Mouse (Mus musculus) gastrocnemius, adult 2 months (tissue): ENCODE measurements around the gene Riok2. TPM values are rescaled to one million over a fixed set of nuclear protein-coding genes. Genes with fewer than 3 reads are reported as not detected.

Source experiments
- DNase-seq: peaks from one replicate; pipeline ENCODE4 v3.0.0; 2022
- H3K27ac ChIP-seq: fragments of 200-600 bp; 2 replicates; pipeline ENCODE4 v1.8.1; 2022; ENCODE audit warnings: mild to moderate bottlenecking
- H3K4me3 ChIP-seq: fragments of 200-600 bp; 2 replicates; pipeline ENCODE4 v1.8.1; 2022; ENCODE audit warnings: mild to moderate bottlenecking, moderate library complexity
- CTCF ChIP-seq: fragments of 200-600 bp; IDR thresholded peaks from 2 replicates; pipeline ENCODE4 v1.8.1; 2022; ENCODE audit warnings: antibody characterized with exemption, mild to moderate bottlenecking, moderate library complexity
- intact Hi-C: fragments of 180-260 bp; cut with DNase I; formaldehyde crosslinking; loops from one replicate; pipeline ENCODE4 v1.15.1; 2025
- total RNA-seq, 2 experiments: library from RNA; stranded (reverse); gene quantifications; 2 replicates each; pipeline ENCODE4 v1.2.3; 2021

Riok2 gene
- total RNA-seq, 2 experiments from 2014 or later: 12.1 to 14.6 TPM

- Histone ChIP-seq H3K4me3 (no peak overlapping the region), H3K27ac (no peak overlapping the region)
- no peak for DNase-seq
- no peak for TF ChIP-seq CTCF
- intact Hi-C loops: loop anchor here (2.0 to 10.0 kb wide), 3 partner anchors 129 to 252 kb away; no protein-coding TSS in a partner anchor
Measured at GRCm38 (mm10) chr17:17393300-17393699, 19.2 kb downstream of the Riok2 start.

DNA sequence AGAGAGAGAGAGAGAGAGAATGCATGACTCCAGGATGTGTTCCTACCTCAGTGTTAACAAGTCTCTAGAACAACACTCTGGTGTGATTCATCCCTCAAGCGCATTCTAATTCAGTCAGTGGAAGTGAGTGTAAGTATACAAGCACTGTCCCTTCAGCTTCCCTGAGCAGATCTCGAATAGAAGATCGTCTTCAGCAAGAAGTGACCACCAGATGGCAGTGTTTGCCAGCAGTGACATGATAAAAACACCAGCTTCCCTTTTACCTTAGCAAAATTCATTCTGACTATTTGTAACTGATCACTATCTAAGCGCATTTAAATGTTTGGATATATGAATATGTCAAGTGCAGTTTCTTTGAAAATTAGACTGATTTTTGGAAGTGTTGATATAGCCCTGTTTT is 20.2 kb downstream of the Riok2 start:
- Histone ChIP-seq H3K27ac (no peak overlapping the region), H3K4me3 (no peak overlapping the region)
- intact Hi-C loops: loop anchor here (5.0 to 10.0 kb wide), 2 partner anchors 128 to 170 kb away; no protein-coding TSS in a partner anchor
- TF ChIP-seq CTCF: peak; percentile 97; the same call in 1 of the 2 replicates
- peak; percentile 75 for DNase-seq

DNA sequence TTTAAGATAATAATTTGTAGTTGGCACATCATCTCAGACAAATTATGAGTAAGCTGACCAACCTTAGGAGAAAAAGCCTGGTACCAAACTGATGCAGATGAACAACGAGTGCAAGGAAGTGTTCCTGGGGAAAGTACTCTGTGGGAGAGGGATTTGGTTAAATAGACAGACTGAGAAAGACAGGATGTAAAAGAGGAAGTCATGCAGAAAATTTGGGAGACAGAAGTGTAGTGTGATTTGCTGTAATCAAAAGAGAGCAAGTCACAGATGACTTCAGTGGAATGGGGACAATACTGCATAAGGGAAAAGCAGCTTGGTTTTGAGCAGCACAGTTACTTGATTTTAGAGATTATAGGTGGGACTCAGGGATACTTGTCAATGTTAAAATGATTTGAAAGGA is 22.8 kb downstream of the Riok2 start:
- DNase-seq: no peak
- intact Hi-C loops: loop anchor here (10.0 kb wide), 1 partner anchor 168 kb away; no protein-coding TSS in a partner anchor
- no peak overlapping the region for H3K4me3 ChIP-seq
- no peak for TF ChIP-seq CTCF
- no peak overlapping the region for H3K27ac ChIP-seq

DNA sequence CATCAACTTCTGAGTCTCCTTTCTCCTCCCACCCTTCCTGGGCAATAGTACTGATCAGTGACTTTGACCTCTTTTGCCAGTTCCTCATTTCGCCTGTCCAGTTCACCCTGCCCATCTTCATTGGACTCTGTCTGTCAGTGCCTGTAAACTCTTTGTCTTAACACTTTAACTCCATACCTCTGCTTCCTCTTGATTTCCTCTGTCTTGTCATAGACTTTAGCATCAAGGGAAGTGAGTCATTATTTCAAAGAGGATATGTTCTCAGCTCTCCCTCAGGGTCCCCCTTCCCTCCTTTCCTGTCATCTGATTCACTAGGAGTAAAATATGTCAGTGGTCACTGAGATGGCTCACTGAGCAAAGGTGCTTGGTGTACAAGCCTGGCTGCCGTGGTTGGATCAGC is 24.6 kb downstream of the Riok2 start:
- no peak overlapping the region for H3K4me3 ChIP-seq
- H3K27ac ChIP-seq: no peak overlapping the region
- no peak for TF ChIP-seq CTCF
- intact Hi-C loops: loop anchor here (10.0 kb wide), 1 partner anchor 166 kb away; no protein-coding TSS in a partner anchor
- DNase-seq: no peak

DNA sequence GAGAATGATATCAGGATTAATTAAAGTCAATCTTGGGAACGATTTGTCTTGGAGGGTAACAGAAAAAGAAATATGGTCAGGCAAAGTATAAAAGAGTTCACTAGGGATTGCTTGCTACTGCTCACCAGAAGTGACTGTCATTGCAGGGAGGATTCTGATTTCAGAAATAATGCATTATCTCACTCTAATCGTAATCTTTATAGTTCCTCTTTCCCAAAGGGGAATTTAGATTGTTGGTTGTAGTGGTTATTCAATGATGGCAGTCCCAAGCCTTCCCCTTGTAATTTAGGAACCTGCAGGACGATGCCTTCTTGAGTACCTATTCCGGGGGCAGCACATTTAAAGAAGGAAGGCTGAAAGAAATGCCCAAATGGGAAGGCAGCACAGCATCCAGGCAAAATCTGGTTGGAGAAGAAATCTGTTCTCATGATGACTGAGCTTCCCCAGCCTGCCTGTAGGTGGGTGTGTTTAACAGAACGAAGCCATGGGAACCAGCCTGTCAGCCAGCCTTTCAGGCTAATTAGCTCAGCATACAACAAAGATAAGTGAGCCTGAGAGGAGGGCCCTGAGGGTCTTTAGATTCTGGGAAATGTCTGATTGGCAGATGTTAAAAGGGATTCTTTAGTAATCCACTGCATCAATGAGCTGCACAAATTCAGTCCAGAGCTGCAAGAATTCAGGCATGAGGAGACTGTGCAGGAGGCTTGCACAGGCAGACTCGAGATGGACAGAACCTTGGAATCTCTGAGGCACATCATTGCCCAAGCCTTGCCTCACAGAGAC is 28.3 kb downstream of the Riok2 start, which contains the start of gene Lix1:
Gene Lix1 (plus strand): TSS at position 451 of the 783 bp plus-strand sequence.
- Histone ChIP-seq H3K27ac (no peak within 1 kb of the TSS), H3K4me3 (peak within 1 kb of the TSS; percentile 15)
- intact Hi-C loops: no loop called here
- TF ChIP-seq CTCF: peak; percentile 49
- DNase-seq: peak; percentile 22

DNA sequence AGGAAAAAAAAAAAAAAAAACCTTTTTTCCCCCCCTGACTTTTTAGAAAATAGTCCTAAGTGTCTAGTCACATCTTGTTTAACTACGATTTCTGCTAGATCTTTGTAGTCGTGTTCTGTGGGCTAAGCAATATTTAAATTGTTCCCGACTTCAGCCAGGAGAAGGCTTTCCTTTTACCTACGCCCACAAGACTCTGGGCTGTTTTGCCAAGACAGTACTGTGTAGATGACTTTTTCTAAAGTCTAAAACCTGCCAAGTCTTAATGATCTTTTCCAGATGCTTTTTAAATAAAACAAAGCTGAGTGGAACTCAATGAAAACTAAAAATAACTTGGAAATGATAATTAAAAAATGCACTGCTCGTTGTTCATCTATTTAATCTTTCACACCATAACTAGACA is 28.9 kb downstream of the Riok2 start:
- no peak for TF ChIP-seq CTCF
- peak overlapping the region; percentile 15 for H3K4me3 ChIP-seq
- no peak overlapping the region for H3K27ac ChIP-seq
- no peak for DNase-seq
- intact Hi-C loops: no loop called here

- DNase-seq: no peak
- intact Hi-C loops: no loop called here
- no peak for TF ChIP-seq CTCF
- Histone ChIP-seq H3K27ac (no peak overlapping the region), H3K4me3 (no peak overlapping the region)
Measured at GRCm38 (mm10) chr17:17403578-17404112, 29.5 kb downstream of the Riok2 start.

- intact Hi-C loops: no loop called here
- peak; percentile 22 for DNase-seq
- H3K27ac ChIP-seq: no peak overlapping the region
- no peak for TF ChIP-seq CTCF
- H3K4me3 ChIP-seq: no peak overlapping the region
Measured at GRCm38 (mm10) chr17:17404811-17405544, 30.9 kb downstream of the Riok2 start.

GRCm38 (mm10) chr17:17405606-17406005 is 31.5 kb downstream of the Riok2 start:
- H3K27ac ChIP-seq: no peak overlapping the region
- TF ChIP-seq CTCF: no peak
- no peak for DNase-seq
- H3K4me3 ChIP-seq: no peak overlapping the region
- intact Hi-C loops: no loop called here

DNA sequence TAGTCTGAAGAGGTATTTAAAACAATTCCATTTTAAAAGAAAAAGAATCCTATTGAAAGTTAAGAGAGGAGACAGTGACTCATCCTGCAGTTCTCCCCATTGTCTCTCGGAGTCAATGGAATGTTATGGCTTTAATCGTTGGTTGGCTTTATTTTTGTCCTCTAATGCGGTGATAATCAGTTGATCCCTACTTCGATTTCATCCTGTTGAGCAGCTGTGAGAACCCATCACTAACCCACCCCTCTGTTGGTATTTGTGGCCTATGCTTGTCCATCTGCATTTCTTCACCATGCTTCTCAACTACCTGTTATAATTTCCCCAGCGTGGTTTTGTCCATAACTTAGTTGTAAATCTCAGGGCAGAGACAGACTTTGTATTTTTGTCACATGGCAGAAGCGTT is 34.0 kb downstream of the Riok2 start:
- H3K4me3 ChIP-seq: no peak overlapping the region
- no peak for DNase-seq
- H3K27ac ChIP-seq: no peak overlapping the region
- intact Hi-C loops: no loop called here
- no peak for TF ChIP-seq CTCF

GRCm38 (mm10) chr17:17408720-17409478 is 34.8 kb downstream of the Riok2 start:
- DNase-seq: no peak
- no peak for TF ChIP-seq CTCF
- intact Hi-C loops: no loop called here
- Histone ChIP-seq H3K4me3 (no peak overlapping the region), H3K27ac (no peak overlapping the region)

- TF ChIP-seq CTCF: no peak
- no peak for DNase-seq
- intact Hi-C loops: no loop called here
- no peak overlapping the region for H3K27ac ChIP-seq
- H3K4me3 ChIP-seq: no peak overlapping the region
Measured at GRCm38 (mm10) chr17:17409601-17410000, 35.5 kb downstream of the Riok2 start.
